Mouse (Mus musculus) layer of hippocampus, adult 2 months (tissue): ENCODE results near the gene Lurap1. TPM values are rescaled to one million over a fixed set of nuclear protein-coding genes. Genes with fewer than 3 reads are reported as not detected.

Experiments used
- DNase-seq, 2 experiments: peaks; one replicate each; pipeline ENCODE4 v3.0.0; 2022; ENCODE audit warnings: low spot score in 2 of 2
- H3K27ac ChIP-seq: fragments of 200-600 bp; 2 replicates; pipeline ENCODE4 v1.8.1; 2022
- H3K4me3 ChIP-seq: fragments of 200-600 bp; 2 replicates; pipeline ENCODE4 v1.8.1; 2022; ENCODE audit warnings: mild to moderate bottlenecking
- CTCF ChIP-seq: fragments of 200-600 bp; conservative IDR thresholded peaks from 2 replicates; pipeline ENCODE4 v1.8.1; 2022; ENCODE audit warnings: antibody characterized with exemption, mild to moderate bottlenecking, moderate library complexity
- total RNA-seq, 2 experiments: library from RNA; stranded (reverse); gene quantifications; 2 replicates each; pipeline ENCODE4 v1.2.3; 2021

Lurap1 gene
- total RNA-seq, 2 experiments from 2014 or later, result 23.4 to 25.8 TPM

GRCm38 (mm10) chr4:116123602-116124519, 27.3 kb downstream of the Lurap1 start, which contains the start of the genes Rad54l and Pomgnt1:
Rad54l (minus strand) TSS chr4:116123690.
Pomgnt1 (plus strand) TSS chr4:116123840.
- DNase-seq, result peak; percentile 73 to 81
- peak; percentile 55 for TF ChIP-seq CTCF
- peak within 1 kb of the TSS; percentile 59 for H3K4me3 ChIP-seq
- H3K27ac ChIP-seq, result peak within 1 kb of the TSS; percentile 88

- H3K27ac ChIP-seq, result no peak overlapping the region
- no peak overlapping the region for H3K4me3 ChIP-seq
- TF ChIP-seq CTCF, result no peak
- DNase-seq, result no peak
Measured at GRCm38 (mm10) chr4:116122762-116123161, 28.4 kb downstream of the Lurap1 start.

GRCm38 (mm10) chr4:116111486-116111885, 39.7 kb downstream of the Lurap1 start:
- DNase-seq, result no peak
- no peak for TF ChIP-seq CTCF
- no peak overlapping the region for H3K27ac ChIP-seq
- no peak overlapping the region for H3K4me3 ChIP-seq

- no peak for TF ChIP-seq CTCF
- Histone ChIP-seq H3K4me3 (no peak overlapping the region), H3K27ac (no peak overlapping the region)
- no peak for DNase-seq
Measured at GRCm38 (mm10) chr4:116110695-116111094, 40.4 kb downstream of the Lurap1 start.

GRCm38 (mm10) chr4:116105278-116105677, 45.9 kb downstream of the Lurap1 start:
- no peak for DNase-seq
- H3K4me3 ChIP-seq, result no peak overlapping the region
- TF ChIP-seq CTCF, result no peak
- no peak overlapping the region for H3K27ac ChIP-seq

GRCm38 (mm10) chr4:116100959-116101358, 50.2 kb downstream of the Lurap1 start:
- DNase-seq, result no peak
- H3K4me3 ChIP-seq, result no peak overlapping the region
- no peak overlapping the region for H3K27ac ChIP-seq
- TF ChIP-seq CTCF, result no peak

GRCm38 (mm10) chr4:116097211-116097610, 53.9 kb downstream of the Lurap1 start:
- H3K27ac ChIP-seq, result no peak overlapping the region
- no peak for TF ChIP-seq CTCF
- no peak overlapping the region for H3K4me3 ChIP-seq
- no peak for DNase-seq

- no peak for TF ChIP-seq CTCF
- no peak for DNase-seq
- Histone ChIP-seq H3K4me3 (no peak overlapping the region), H3K27ac (no peak overlapping the region)
Measured at GRCm38 (mm10) chr4:116096291-116096690, 54.8 kb downstream of the Lurap1 start.

- no peak overlapping the region for H3K4me3 ChIP-seq
- H3K27ac ChIP-seq, result no peak overlapping the region; the same call in 1 of the 2 replicates
- TF ChIP-seq CTCF, result no peak
- DNase-seq, result no peak
Measured at GRCm38 (mm10) chr4:116088510-116089249, 62.5 kb downstream of the Lurap1 start.

Other genes starting within 250 kb of the Lurap1 start
- not detected for gene Dmbx1, start 211.4 kb downstream of the Lurap1 start, total RNA-seq
- gene Faah, start 133.4 kb downstream of the Lurap1 start, total RNA-seq, result 100 to 1,000 TPM; 152 to 157 TPM
- 10 to 100 TPM in 1 of 2 experiments, 1 to 10 TPM in 1; 9.9 to 10.0 TPM for gene Nsun4, start 97.5 kb downstream of the Lurap1 start, total RNA-seq
- 100 to 1,000 TPM; 361 to 383 TPM for gene Uqcrh, start 76.3 kb downstream of the Lurap1 start, total RNA-seq
- 10 to 100 TPM; 42.8 to 46.4 TPM for gene Lrrc41, start 76.1 kb downstream of the Lurap1 start, total RNA-seq
- gene Rad54l, start 27.6 kb downstream of the Lurap1 start, total RNA-seq, result under 1 TPM; 0.64 to 0.91 TPM
- gene Pomgnt1, start 27.5 kb downstream of the Lurap1 start, total RNA-seq, result 10 to 100 TPM; 69.2 to 77.9 TPM
- under 1 TPM in 1 of 2 experiments, not detected in 1; 0.33 TPM for gene Tspan1, start 16.3 kb upstream of the Lurap1 start, total RNA-seq
- not detected for gene 1700042G07Rik, start 22.0 kb upstream of the Lurap1 start, total RNA-seq
- 1 to 10 TPM in 1 of 2 experiments, not detected in 1; 3.2 TPM for gene Gm49337, start 22.0 kb upstream of the Lurap1 start, total RNA-seq
- 10 to 100 TPM; 31.3 to 33.8 TPM for gene Pik3r3, start 70.3 kb upstream of the Lurap1 start, total RNA-seq